Mouse (Mus musculus) testis, adult 2 months (tissue): ENCODE measurements around the gene Dusp8. TPM values are rescaled to one million over a fixed set of nuclear protein-coding genes. Genes with fewer than 3 reads are reported as not detected.

ENCODE experiments used
- H3K27ac ChIP-seq: fragments of 200-500 bp; 2 replicates; pipeline ENCODE4 v1.5.1; 2012; ENCODE audit warnings: low read depth, low read length; ENCODE audit not compliant: control insufficient read depth, insufficient read depth
- H3K27me3 ChIP-seq: fragments of 200-500 bp; 2 replicates; pipeline ENCODE4 v1.6.1; 2012; ENCODE audit warnings: mild to moderate bottlenecking, low read length, moderate library complexity; ENCODE audit not compliant: control insufficient read depth, insufficient read depth
- H3K36me3 ChIP-seq: fragments of 200-500 bp; 2 replicates; pipeline ENCODE4 v1.6.1; 2012; ENCODE audit warnings: mild to moderate bottlenecking, low read length; ENCODE audit not compliant: control insufficient read depth, insufficient read depth
- H3K4me1 ChIP-seq: fragments of 200-500 bp; 2 replicates; pipeline ENCODE4 v1.6.1; 2012; ENCODE audit warnings: low read length; ENCODE audit not compliant: control insufficient read depth, insufficient read depth
- H3K4me3 ChIP-seq: fragments of 200-500 bp; 2 replicates; pipeline ENCODE4 v1.5.1; 2012; ENCODE audit warnings: low read depth, mild to moderate bottlenecking, low read length, moderate library complexity, mixed read lengths; ENCODE audit not compliant: control insufficient read depth
- CTCF ChIP-seq: fragments of 200-500 bp; IDR thresholded peaks from 2 replicates; pipeline ENCODE4 v1.5.1; 2012; ENCODE audit warnings: low read depth, mild to moderate bottlenecking, inconsistent platforms, low read length, moderate library complexity; ENCODE audit not compliant: control insufficient read depth, insufficient read depth, insufficient replicate concordance
- POLR2A ChIP-seq: fragments of 200-500 bp; IDR thresholded peaks from 2 replicates; pipeline ENCODE4 v1.6.1; 2012; ENCODE audit warnings: low read depth, mild to moderate bottlenecking, inconsistent platforms, low read length, moderate library complexity; ENCODE audit not compliant: control insufficient read depth
- polyA plus RNA-seq: library from polyadenylated mRNA; depleted of rRNA; stranded (reverse); fragments of >200 nt; gene quantifications from 2 replicates; pipeline ENCODE4 v1.2.3, GENCODE M21; 2012

The Dusp8 gene
- polyA plus RNA-seq, 1 experiment: 0.48 TPM

GRCm38 (mm10) chr7:142119632-142120031 is 24.0 kb upstream of the Dusp8 start:
- Histone ChIP-seq H3K27me3 (no peaks in the 10 kb centered on the region), H3K27ac (no peak overlapping the region), H3K36me3 (no peaks in the 10 kb centered on the region), H3K4me1 (no peaks in the 10 kb centered on the region), H3K4me3 (no peak overlapping the region)
- no peak for TF ChIP-seq POLR2A
- no peak for TF ChIP-seq CTCF

DNA sequence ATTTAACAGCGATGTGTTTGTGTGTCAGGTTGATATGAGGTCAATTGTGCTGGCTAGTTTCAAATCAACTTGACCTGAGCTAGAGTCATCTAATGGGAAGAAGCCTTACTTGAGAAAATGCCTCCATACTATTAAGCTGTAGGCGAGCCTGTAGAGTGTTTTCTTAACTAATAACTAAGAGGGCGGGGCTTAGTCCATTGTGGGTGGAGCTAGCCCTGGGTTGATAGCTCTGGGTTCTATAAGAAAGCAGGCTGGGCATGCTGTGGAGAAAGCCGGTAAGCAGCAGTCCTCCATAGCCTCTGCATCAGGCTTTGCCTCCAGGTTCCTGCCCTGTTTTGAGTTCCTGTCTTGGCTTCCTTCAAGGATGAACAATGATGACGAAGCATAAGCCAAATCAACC is 9.1 kb upstream of the Dusp8 start:
- no peaks in the 10 kb centered on the region for H3K4me1 ChIP-seq
- no peaks in the 10 kb centered on the region for H3K27me3 ChIP-seq
- H3K27ac ChIP-seq: no peak overlapping the region
- H3K36me3 ChIP-seq: no peaks in the 10 kb centered on the region
- H3K4me3 ChIP-seq: no peak overlapping the region
- no peak for TF ChIP-seq POLR2A
- no peak for TF ChIP-seq CTCF

- peaks cover 13% of the 10 kb centered on the region for H3K4me1 ChIP-seq
- no peaks in the 10 kb centered on the region for H3K36me3 ChIP-seq
- H3K27me3 ChIP-seq: no peaks in the 10 kb centered on the region
- TF ChIP-seq CTCF: peak; percentile 82; the same call in 1 of the 2 replicates
- TF ChIP-seq POLR2A: no peak
- H3K27ac ChIP-seq: no peak overlapping the region
- no peak overlapping the region for H3K4me3 ChIP-seq
Measured at GRCm38 (mm10) chr7:142097776-142098175, 2.1 kb upstream of the Dusp8 start.

DNA sequence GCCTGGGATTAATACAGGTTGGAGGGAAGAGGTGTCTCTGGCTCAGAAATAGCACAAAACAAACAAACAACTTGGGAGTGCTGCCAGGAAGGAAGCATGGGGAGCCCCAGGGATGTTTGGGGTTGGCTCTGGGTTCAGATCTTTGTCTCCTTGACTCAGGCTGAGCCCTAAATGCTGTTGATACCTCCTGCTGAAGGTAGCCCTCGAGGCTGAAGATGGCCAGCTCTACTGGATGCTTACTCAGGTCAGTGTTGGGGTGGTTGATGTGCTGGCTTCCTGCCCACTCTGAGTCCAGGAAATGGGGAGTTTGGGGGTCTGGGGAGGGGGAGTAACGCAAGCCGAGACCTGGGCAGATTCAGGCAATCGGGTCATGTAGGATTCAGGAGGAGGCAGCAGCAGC is 1.1 kb upstream of the Dusp8 start:
- H3K4me3 ChIP-seq: no peak overlapping the region
- no peaks in the 10 kb centered on the region for H3K27me3 ChIP-seq
- H3K27ac ChIP-seq: no peak overlapping the region
- TF ChIP-seq POLR2A (no peak), CTCF (no peak)
- H3K36me3 ChIP-seq: no peaks in the 10 kb centered on the region
- H3K4me1 ChIP-seq: peaks cover 18% of the 10 kb centered on the region

DNA sequence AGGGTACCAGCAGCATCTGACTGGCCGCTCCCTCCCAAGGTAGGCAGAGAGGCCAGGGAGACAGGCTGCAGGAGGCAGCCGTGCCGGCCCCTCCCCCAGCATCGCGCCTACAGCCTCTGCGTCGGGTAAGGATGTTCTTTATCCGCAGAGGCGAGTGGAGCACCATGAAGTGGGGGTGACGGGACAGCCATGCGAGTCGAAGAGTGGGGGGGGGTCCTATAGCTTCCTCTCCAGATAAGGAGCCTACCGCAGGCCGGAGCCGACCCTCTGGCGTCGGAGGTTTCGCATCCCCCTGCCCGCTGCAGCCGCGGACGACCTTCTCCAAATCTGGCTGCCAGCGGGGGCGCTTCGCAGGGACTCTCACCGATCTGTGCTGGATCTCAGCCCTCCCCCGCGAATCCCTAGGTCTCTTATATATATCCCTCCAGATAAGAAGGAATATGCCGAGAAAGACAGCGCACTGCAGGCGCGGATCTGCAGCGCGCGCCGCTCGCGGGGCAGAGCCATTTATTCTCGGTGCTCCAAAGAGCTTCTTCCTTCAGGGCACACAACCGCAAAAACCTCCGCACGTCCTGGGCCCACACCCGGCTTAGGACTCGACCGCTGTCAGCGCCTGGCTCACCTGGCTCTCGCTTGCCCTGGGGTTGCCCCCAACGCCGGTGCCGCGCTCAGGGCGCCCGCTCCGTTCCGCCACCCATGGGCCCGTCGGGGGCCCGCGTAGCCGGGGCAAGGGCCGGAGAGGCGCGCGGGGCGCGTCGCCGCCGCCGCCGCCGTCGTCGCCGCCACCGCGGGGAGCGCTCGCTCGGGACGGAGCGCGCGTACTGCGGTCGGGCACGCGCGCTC is 1.1 kb downstream of the Dusp8 start:
- Histone ChIP-seq H3K27me3 (no peaks in the 10 kb centered on the region), H3K4me3 (peak overlapping the region; percentile 72), H3K36me3 (no peaks in the 10 kb centered on the region), H3K27ac (no peak overlapping the region), H3K4me1 (peaks cover 20% of the 10 kb centered on the region)
- no peak for TF ChIP-seq POLR2A
- no peak for TF ChIP-seq CTCF

- H3K27me3 ChIP-seq: no peaks in the 10 kb centered on the region
- H3K36me3 ChIP-seq: no peaks in the 10 kb centered on the region
- H3K4me3 ChIP-seq: no peak overlapping the region
- H3K27ac ChIP-seq: no peak overlapping the region
- TF ChIP-seq CTCF (no peak), POLR2A (no peak)
- H3K4me1 ChIP-seq: peaks cover 20% of the 10 kb centered on the region
Measured at GRCm38 (mm10) chr7:142093696-142094240, 1.9 kb downstream of the Dusp8 start.

GRCm38 (mm10) chr7:142092991-142093390 is 2.7 kb downstream of the Dusp8 start:
- Histone ChIP-seq H3K27me3 (no peaks in the 10 kb centered on the region), H3K27ac (no peak overlapping the region), H3K4me3 (no peak overlapping the region), H3K4me1 (peaks cover 20% of the 10 kb centered on the region), H3K36me3 (no peaks in the 10 kb centered on the region)
- TF ChIP-seq CTCF: no peak
- TF ChIP-seq POLR2A: no peak
